Mouse (Mus musculus): ENCODE data around the gene Rapgef2.
A peak's percentile ranks its signal among the peaks of the same experiment; 100 is the strongest.

Gene Rapgef2

GRCm38 (mm10) chr3:79205112-79205511 lies 81.2 kb downstream of the Rapgef2 start:
- no peak for DNase-seq (ENCODE audit: extremely low spot score, low read depth, low spot score)

DNA sequence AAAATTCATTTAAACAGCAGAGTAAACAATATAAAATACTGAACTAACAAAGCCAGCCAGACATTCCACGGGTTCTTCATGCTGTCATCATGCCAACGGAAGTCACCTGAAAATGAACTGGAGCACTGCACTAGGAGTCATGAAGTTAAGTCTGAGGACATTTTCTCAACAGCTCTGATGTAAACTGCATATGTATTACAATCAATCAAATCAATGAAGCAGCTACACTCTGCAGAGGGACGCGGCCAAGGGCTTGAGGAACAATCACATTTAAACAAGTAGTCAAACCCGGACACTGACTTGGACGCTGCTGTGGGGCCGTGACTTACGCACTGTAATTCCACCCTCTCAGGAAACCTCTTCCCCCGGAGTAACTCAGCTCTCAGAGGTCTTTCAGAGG lies 82.1 kb downstream of the Rapgef2 start:
- no peak for DNase-seq (ENCODE audit: extremely low spot score, low read depth, low spot score)

- no peak for DNase-seq (ENCODE audit: extremely low spot score, low read depth, low spot score)
Observed at GRCm38 (mm10) chr3:79203821-79204220, 82.5 kb downstream of the Rapgef2 start.

DNA sequence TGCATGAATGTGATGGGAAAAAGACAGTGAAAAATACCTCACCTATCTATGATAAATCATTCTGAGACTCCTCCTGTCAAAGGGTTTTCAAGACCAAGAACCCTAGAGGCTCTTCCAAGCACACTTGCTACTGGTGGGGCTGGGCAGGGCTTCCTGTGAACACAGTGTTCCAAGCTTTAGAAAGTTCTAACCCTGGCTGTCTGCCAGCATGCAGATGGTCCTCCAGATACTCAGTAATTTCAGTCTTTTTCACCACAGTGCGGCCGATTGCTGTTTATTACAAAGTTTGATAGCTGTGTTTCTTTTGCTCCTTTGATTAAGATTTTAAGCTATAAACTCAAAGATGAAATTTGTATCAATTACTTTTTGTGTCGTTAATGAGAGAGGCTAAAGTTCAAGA lies 83.1 kb downstream of the Rapgef2 start:
- DNase-seq (ENCODE audit: extremely low spot score, low read depth, low spot score): no peak

DNA sequence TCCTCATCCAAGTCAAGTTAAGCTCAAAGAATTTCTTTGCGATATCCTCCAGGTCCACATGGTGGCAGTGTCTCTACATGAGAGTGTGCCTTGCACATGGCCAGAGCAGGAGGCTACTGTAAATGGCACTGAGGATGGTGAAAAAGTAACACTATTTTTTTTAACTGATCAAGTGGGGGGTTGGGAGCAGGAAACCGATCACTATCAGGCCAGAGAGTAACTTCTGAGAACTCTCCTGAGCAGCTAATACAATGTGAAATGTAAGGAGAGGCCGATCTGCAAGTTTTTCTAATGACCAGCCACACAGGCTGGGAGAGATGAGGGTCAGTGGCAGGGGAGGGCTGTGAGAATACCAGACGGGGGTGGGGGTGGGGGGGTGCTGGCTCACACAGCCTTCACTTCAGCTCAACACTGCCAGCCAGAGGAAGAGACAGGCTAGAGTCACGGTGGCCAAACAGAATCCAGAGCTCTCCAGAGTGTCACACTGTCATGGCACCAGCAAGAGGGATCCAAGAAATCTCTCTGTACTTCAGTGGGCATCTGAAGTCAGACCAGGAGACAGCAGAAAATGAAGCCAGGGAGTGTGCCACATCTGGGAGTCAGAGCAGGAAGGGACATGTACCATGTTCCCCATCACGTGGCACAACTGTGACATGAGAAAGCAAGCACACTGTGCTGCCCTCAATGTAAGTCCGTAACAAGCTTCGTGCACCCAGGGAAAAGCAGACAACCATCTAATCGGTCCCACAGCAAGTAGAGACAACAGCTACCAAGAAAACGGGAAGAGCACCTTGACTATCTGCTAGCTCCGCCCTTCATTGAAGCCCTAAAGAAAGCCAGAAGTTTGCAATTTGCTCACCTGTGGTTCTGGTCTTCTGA lies 83.8 kb downstream of the Rapgef2 start:
- DNase-seq (ENCODE audit: extremely low spot score, low read depth, low spot score): peak; percentile 56

GRCm38 (mm10) chr3:79196708-79197437 lies 89.4 kb downstream of the Rapgef2 start:
- DNase-seq (ENCODE audit: extremely low spot score, low read depth, low spot score): no peak

DNA sequence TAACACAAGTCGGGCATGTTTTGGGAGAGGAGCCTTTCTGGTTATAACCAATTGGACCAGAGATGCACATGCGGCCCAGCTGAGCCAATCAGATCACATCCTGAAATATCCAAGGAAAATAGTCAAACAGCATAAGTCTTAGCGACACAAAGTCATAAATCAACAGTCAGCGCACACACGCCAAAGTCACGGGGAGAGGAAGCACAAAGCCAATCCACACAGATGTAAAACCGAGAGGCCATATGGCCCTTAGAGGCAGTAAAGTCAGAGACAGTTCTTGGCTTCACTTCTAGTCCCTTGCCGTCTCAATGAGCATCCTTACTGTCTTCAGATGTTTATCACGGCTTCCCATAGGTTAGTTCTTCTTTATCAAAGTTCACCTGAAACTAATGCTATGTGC lies 91.0 kb downstream of the Rapgef2 start:
- no peak for DNase-seq (ENCODE audit: extremely low spot score, low read depth, low spot score)

DNA sequence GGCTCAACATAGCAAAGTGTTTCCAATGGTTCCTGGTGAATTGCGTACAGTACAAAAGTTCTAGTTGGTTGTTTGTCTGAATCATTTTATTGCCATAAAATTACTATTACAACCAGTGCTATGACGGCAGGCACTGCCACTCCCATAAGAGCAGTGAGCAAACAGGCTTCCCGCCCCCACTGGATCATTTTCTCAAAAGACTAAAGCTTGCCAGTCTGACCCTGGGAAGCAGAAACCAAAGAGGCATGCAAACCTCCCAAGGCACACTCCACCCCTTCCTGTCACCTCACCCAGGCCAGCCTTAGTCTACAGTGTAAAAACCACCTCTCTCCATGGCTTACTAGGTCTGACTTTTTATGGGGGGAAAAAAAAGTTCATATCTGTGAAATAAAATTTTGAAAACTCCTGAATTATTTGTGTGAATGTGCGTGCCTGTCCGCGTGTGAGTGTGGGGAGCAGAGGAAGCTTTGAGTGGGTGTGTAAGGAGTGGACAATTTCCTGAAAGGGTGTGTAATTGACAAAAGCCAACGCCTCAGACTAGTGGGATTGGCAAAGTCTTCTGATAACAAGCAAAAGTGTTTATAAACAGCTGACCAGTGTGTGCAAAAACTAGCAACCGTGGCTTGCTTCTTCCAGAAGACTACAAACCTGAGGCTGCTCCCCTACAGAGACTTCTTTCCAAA lies 92.1 kb downstream of the Rapgef2 start:
- no peak for DNase-seq (ENCODE audit: extremely low spot score, low read depth, low spot score)

GRCm38 (mm10) chr3:79193001-79193400 lies 93.3 kb downstream of the Rapgef2 start:
- no peak for DNase-seq (ENCODE audit: extremely low spot score, low read depth, low spot score)

DNA sequence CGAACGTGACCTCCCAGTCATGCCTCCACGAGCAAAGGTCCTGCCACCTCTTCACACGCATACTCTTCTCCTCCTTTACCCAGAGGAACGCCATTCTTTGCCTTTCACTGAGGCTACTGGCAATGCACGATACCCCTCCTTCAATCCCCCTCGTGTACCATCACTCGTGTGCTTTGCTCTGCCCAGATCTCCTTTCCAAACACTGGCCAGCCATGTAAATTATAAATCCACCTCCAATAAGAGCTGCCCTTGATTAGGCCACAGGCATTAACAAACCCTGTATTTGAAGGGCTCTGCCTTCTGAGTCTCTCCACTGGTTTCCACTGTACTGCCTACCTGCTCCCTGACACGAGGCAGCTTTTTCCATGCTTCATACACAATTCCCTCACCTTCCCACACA lies 94.3 kb downstream of the Rapgef2 start:
- no peak for DNase-seq (ENCODE audit: extremely low spot score, low read depth, low spot score)

GRCm38 (mm10) chr3:79191471-79191870 lies 94.8 kb downstream of the Rapgef2 start:
- no peak for DNase-seq (ENCODE audit: extremely low spot score, low read depth, low spot score)

GRCm38 (mm10) chr3:79190377-79190776 lies 95.9 kb downstream of the Rapgef2 start:
- DNase-seq (ENCODE audit: extremely low spot score, low read depth, low spot score): no peak

DNA sequence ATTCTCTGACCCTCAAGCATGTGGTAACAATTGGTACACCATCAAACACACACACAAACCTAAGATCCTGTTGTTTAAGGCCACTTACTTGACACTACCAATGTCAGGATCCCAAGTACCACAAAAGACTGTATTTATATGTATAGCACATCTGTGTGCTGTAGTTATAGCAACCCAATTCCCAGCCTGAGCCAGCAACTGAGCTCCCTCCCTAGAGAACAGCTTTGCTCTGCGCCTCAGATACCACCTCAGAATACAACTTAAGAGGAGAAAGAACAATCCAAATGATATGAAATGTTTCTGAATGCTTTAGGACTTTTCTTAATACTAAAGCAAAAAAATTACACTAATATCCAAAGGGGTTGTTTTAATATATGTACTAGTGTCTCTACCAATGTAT lies 98.4 kb downstream of the Rapgef2 start:
- DNase-seq (ENCODE audit: extremely low spot score, low read depth, low spot score): no peak

GRCm38 (mm10) chr3:79182290-79182689 lies 104.0 kb downstream of the Rapgef2 start:
- no peak for DNase-seq (ENCODE audit: extremely low spot score, low read depth, low spot score)

- DNase-seq (ENCODE audit: extremely low spot score, low read depth, low spot score): no peak
Observed at GRCm38 (mm10) chr3:79181248-79181991, 104.9 kb downstream of the Rapgef2 start.

DNA sequence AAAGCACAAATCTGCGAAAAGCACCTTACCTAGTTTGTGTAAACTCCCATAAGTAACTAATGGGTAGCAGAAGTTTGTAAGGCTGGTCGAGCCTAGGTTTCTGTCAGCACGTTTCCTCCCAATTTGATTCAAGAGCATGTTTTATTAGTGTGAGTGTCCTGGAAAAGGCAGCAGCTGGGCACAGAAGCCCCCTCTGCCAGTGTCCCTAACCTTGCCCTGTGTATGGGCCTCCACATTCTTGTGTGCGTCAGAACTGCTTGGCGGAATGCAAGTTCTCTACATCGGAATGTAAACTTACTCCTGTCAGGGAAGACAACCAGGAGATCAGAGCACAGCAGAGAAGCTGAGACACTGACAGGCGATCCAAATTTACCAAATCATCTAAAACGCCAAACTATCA lies 106.2 kb downstream of the Rapgef2 start:
- DNase-seq (ENCODE audit: extremely low spot score, low read depth, low spot score): no peak

DNA sequence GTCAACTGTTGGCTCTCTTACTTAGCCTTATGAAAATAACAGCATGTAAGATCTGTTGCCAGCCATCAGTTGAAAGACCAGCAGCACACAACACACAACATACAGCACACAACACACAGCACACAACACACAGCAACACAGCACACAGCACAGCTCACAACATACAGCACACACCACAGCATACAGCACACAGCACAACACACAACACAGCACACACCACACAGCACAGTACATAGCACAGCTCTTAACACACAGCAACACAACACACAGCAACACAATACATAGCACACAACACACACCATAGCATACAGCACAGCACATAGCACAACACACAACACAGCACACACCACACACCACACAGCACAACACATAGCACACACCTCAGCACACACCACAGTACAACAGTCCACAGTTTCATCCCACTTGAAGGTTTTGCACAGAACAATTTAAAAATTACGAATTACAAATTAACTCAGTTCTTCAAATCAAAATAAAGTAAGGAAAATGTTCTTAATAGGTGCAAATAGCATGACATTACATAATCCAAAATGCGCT lies 106.7 kb downstream of the Rapgef2 start:
- DNase-seq (ENCODE audit: extremely low spot score, low read depth, low spot score): no peak

- DNase-seq (ENCODE audit: extremely low spot score, low read depth, low spot score): no peak
Observed at GRCm38 (mm10) chr3:79178708-79179107, 107.6 kb downstream of the Rapgef2 start.

DNA sequence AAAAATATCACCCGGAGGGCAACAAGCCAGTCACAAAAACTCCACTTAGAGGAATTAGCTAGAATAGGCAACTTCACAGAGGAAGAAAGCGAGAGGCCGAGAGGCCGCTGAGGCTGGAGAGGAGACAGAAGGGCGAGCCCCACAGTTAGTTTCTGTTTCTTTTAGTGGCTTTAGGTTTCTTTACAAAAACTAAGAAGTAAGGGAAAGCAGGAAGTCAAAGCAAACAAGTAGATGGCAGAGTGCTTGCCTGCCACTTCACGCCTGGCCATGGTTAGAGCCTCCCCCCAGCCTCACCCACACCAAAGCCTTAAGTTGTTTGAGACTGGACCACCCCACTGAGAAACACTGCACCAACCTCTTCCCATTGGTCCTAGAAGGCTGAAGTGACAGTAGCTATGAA lies 108.2 kb downstream of the Rapgef2 start:
- DNase-seq (ENCODE audit: extremely low spot score, low read depth, low spot score): no peak

DNA sequence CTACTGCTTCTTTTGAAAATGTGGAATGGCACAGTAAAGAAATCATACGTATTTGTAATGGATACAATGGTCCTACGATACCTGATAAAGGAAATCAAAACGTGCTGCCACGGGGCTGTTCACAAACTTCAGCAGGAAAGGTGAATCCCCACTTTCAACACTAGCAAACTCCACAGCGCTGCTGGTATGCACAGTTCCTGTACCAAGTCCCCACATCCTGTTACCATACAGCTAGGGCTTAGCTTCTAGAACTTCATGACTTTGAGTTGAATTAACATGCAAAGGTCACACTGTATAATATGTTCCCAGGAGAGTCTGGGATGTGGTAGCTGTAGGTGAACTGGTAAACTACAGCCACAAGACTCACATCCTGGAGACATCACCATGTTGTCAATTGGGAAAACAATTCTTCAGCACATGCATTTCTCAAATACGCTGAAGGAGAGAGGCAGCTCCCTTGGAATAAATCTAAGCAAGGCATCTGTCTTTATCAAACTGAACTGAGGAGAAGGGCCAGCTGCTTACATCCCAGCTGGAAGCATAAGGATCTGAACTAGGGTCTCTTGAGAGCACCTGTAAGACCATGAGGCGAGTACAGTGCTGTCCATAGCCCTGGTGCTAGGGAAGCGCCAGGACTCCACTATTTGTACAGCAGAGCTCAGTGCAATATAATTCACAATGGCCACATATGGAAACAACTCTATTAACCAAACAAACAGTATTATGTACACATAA lies 109.0 kb downstream of the Rapgef2 start:
- no peak for DNase-seq (ENCODE audit: extremely low spot score, low read depth, low spot score)

Data from hindlimb bud, embryonic 11.5 days (tissue).